Mouse (Mus musculus): Measurements from ENCODE around the gene Zcwpw1. TPM values are rescaled to one million over a fixed set of nuclear protein-coding genes. Genes with fewer than 3 reads are reported as not detected.

The Zcwpw1 gene
- polyA plus RNA-seq, 1 experiment from 2014 or later: 11.8 TPM

Other genes starting within 250 kb of the Zcwpw1 start
- gene Actl6b, start 234.3 kb upstream of the Zcwpw1 start, polyA plus RNA-seq (2015; fragmentation: Nextera tagmentation; extraction: Ambion mirVana): 4.4 TPM in 2 replicates
- gene Tfr2, start 218.0 kb upstream of the Zcwpw1 start, polyA plus RNA-seq (2015; fragmentation: Nextera tagmentation; extraction: Ambion mirVana): 1.1 and 1.3 TPM in 2 replicates
- gene Mospd3, start 186.7 kb upstream of the Zcwpw1 start, polyA plus RNA-seq (2015; fragmentation: Nextera tagmentation; extraction: Ambion mirVana): 25.2 and 28.1 TPM in 2 replicates
- gene Pcolce, start 174.0 kb upstream of the Zcwpw1 start, polyA plus RNA-seq (2015; fragmentation: Nextera tagmentation; extraction: Ambion mirVana): 115 and 127 TPM in 2 replicates
- 0.26 and 0.37 TPM in 2 replicates for gene Fbxo24, start 158.8 kb upstream of the Zcwpw1 start, polyA plus RNA-seq (2015; fragmentation: Nextera tagmentation; extraction: Ambion mirVana)
- gene Lrch4, start 158.7 kb upstream of the Zcwpw1 start, polyA plus RNA-seq (2015; fragmentation: Nextera tagmentation; extraction: Ambion mirVana): 34.5 and 37.8 TPM in 2 replicates
- 10.8 and 12.2 TPM in 2 replicates for gene Gm20605, start 158.6 kb upstream of the Zcwpw1 start, polyA plus RNA-seq (2015; fragmentation: Nextera tagmentation; extraction: Ambion mirVana)
- 6.4 and 8.1 TPM in 2 replicates for gene Sap25, start 146.5 kb upstream of the Zcwpw1 start, polyA plus RNA-seq (2015; fragmentation: Nextera tagmentation; extraction: Ambion mirVana)
- gene Irs3, start 142.1 kb upstream of the Zcwpw1 start, polyA plus RNA-seq (2015; fragmentation: Nextera tagmentation; extraction: Ambion mirVana): 0.23 and 0.27 TPM in 2 replicates
- gene Agfg2, start 103.1 kb upstream of the Zcwpw1 start, polyA plus RNA-seq (2015; fragmentation: Nextera tagmentation; extraction: Ambion mirVana): 18.6 and 19.8 TPM in 2 replicates
- gene Nyap1, start 46.2 kb upstream of the Zcwpw1 start, polyA plus RNA-seq (2015; fragmentation: Nextera tagmentation; extraction: Ambion mirVana): 2.2 and 2.3 TPM in 2 replicates
- gene Tsc22d4, start 42.1 kb upstream of the Zcwpw1 start, polyA plus RNA-seq (2015; fragmentation: Nextera tagmentation; extraction: Ambion mirVana): 116 and 122 TPM in 2 replicates
- gene Ppp1r35, start 8.9 kb upstream of the Zcwpw1 start, polyA plus RNA-seq (2015; fragmentation: Nextera tagmentation; extraction: Ambion mirVana): 19.3 and 19.8 TPM in 2 replicates
- gene Mepce, start 143 bp upstream of the Zcwpw1 start, polyA plus RNA-seq (2015; fragmentation: Nextera tagmentation; extraction: Ambion mirVana): 7.1 and 7.4 TPM in 2 replicates
- gene Pilra, start 48.5 kb downstream of the Zcwpw1 start, polyA plus RNA-seq (2015; fragmentation: Nextera tagmentation; extraction: Ambion mirVana): 2.8 and 4.2 TPM in 2 replicates
- gene Pilrb1, start 70.3 kb downstream of the Zcwpw1 start, polyA plus RNA-seq (2015; fragmentation: Nextera tagmentation; extraction: Ambion mirVana): 1.3 and 1.8 TPM in 2 replicates
- gene Pilrb2, start 84.0 kb downstream of the Zcwpw1 start, polyA plus RNA-seq (2015; fragmentation: Nextera tagmentation; extraction: Ambion mirVana): 1.3 and 1.8 TPM in 2 replicates
- 54.6 and 70.4 TPM in 2 replicates for gene Cyp3a13, start 133.8 kb downstream of the Zcwpw1 start, polyA plus RNA-seq (2015; fragmentation: Nextera tagmentation; extraction: Ambion mirVana)
- 0.34 and 0.50 TPM in 2 replicates for gene Gjc3, start 175.3 kb downstream of the Zcwpw1 start, polyA plus RNA-seq (2015; fragmentation: Nextera tagmentation; extraction: Ambion mirVana)
- gene Azgp1, start 193.7 kb downstream of the Zcwpw1 start, polyA plus RNA-seq (2015; fragmentation: Nextera tagmentation; extraction: Ambion mirVana): 0.34 and 0.37 TPM in 2 replicates
- gene Smok3a, start 233.5 kb downstream of the Zcwpw1 start, polyA plus RNA-seq (2015; fragmentation: Nextera tagmentation; extraction: Ambion mirVana): not detected in 2 replicates
- gene Smok3b, start 233.6 kb downstream of the Zcwpw1 start, polyA plus RNA-seq (2015; fragmentation: Nextera tagmentation; extraction: Ambion mirVana): not detected in 2 replicates

All from intestine, embryonic 16.5 days (tissue).